Comparison of ENCODE assay signal across 12 mouse cellular contexts in the genomic region with DNA sequence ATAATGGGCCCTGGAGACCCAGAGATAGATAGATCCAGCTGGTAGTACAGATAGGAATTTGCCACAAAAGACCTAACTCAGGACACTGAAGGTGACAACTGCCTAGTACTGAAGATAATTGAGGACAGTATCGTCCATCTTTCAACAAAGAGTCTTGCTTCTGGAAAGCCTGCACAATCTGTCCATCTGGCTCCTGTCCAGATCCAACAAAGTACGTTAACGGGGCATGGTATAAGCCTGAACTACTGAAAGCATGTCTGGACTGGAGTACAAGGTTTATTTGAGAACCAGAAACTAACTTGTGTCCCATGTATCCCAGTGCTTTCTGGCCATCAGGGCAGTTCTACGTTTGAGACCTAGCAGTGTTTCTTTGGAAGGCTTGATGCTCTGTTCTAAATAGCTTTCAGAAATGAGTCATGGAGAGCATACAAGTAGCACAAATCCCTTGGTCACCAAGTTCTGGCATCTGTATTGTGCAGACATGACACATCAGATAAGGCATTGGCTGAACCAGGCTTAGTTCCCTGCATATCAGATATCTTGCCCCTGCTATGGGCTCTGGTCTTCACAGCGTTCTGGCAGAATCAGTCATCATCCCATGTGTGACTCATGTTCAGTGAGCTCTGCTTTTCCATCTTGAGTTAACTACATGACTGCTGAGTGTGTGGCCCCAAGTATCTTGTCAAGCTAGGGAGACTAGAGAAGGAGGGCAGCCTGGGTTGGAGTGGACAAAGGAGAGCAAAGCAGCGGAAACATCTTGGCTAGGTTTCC. TPM values are rescaled to one million over a fixed set of nuclear protein-coding genes. Genes with fewer than 3 reads are reported as not detected.
DNase-seq lines count a peak whose midpoint lies in the region; ATAC-seq and TF ChIP-seq lines count a peak whose summit lies in the region.
"Had no signal": no experiment of that assay in that cellular context is flagged by ENCODE, and none has a peak within 500 bp of the region (broad histone marks: within the 10 kb centered on the region; RNA-seq: fewer than 3 reads in every experiment).

No protein-coding gene starts in this region.

- H3K9ac ChIP-seq in heart, embryonic 15.5 days, result no peak overlapping the region
- peak overlapping the region; percentile 41; the same call in 1 of the 2 replicates for H3K9ac ChIP-seq in liver, embryonic 13.5 days
- no peak overlapping the region for H3K9ac ChIP-seq in midbrain, embryonic 15.5 days
- H3K9ac ChIP-seq: hindbrain, embryonic 14.5 days; lung, embryonic 15.5 days had no signal

- no peaks in the 10 kb centered on the region for H3K27me3 ChIP-seq in heart, embryonic 15.5 days
- no peaks in the 10 kb centered on the region for H3K27me3 ChIP-seq in G1E (ENCODE audit: insufficient read depth, low read length)
- H3K27me3 ChIP-seq in liver, embryonic 13.5 days, result no peaks in the 10 kb centered on the region
- H3K27me3 ChIP-seq in midbrain, embryonic 15.5 days (replicated peaks), result no peaks in the 10 kb centered on the region
- H3K27me3 ChIP-seq: lung, embryonic 15.5 days had no signal

- H3K36me3 ChIP-seq in heart, embryonic 15.5 days, result peaks cover 16% of the 10 kb centered on the region
- H3K36me3 ChIP-seq in G1E (replicated peaks), result peaks cover 77% of the 10 kb centered on the region
- peaks cover 18% of the 10 kb centered on the region for H3K36me3 ChIP-seq in liver, embryonic 13.5 days
- peaks cover 10% of the 10 kb centered on the region; the same call in 1 of the 2 replicates for H3K36me3 ChIP-seq in midbrain, embryonic 15.5 days (replicated peaks)

- H3K9me3 ChIP-seq in heart, embryonic 15.5 days (replicated peaks), result no peaks in the 10 kb centered on the region
- H3K9me3 ChIP-seq in G1E (replicated peaks), result peaks cover 4% of the 10 kb centered on the region
- no peaks in the 10 kb centered on the region for H3K9me3 ChIP-seq in liver, embryonic 13.5 days (replicated peaks)
- H3K9me3 ChIP-seq in midbrain, embryonic 15.5 days, result no peaks in the 10 kb centered on the region
- H3K9me3 ChIP-seq: lung, embryonic 15.5 days had no signal

- no peak for TF ChIP-seq CTCF in G1E (IDR thresholded peaks at IDR 0.05; ENCODE audit: low read depth, low read length)

- no peak for DNase-seq in heart, adult 8-10 months (ENCODE audit: low spot score)
- DNase-seq in G1E (ENCODE audit: low spot score) (no peak), adipocyte (ENCODE audit: low spot score) (peak; percentile 21)
- no peak for DNase-seq in liver, embryonic 13.5 days
- no peak for DNase-seq in kidney, adult 8-10 months
- DNase-seq: gastrocnemius, postnatal 10 days had no signal

- no peak for ATAC-seq in heart, embryonic 15.5 days (replicated peaks; ENCODE audit: insufficient number of reproducible peaks, insufficient read depth, low FRiP score, low read depth)
- ATAC-seq in G1E (ENCODE audit: extremely low read depth, insufficient number of reproducible peaks, low FRiP score, poor library complexity, severe bottlenecking), result peak; percentile 36; the same call in 1 of the 2 replicates
- ATAC-seq in liver, embryonic 13.5 days (ENCODE audit: low read depth), result no peak
- ATAC-seq in midbrain, embryonic 15.5 days (replicated peaks), result no peak
- ATAC-seq: midbrain, embryonic 16.5 days had no signal

- H3K27ac ChIP-seq in heart, embryonic 15.5 days, result peak overlapping the region; percentile 16; the same call in 1 of the 2 replicates
- H3K27ac ChIP-seq in liver, embryonic 13.5 days, result peak overlapping the region; percentile 70
- no peak overlapping the region for H3K27ac ChIP-seq in midbrain, embryonic 15.5 days
- H3K27ac ChIP-seq: hindbrain, embryonic 14.5 days; kidney, postnatal 0 days; lung, embryonic 15.5 days had no signal

- H3K4me3 ChIP-seq in heart, embryonic 15.5 days, result no peak overlapping the region
- H3K4me3 ChIP-seq in G1E (ENCODE audit: low read depth, low read length), result no peak overlapping the region
- no peak overlapping the region for H3K4me3 ChIP-seq in liver, embryonic 13.5 days (replicated peaks)
- no peak overlapping the region for H3K4me3 ChIP-seq in midbrain, embryonic 15.5 days
- H3K4me3 ChIP-seq: lung, embryonic 15.5 days had no signal

- H3K4me1 ChIP-seq in heart, embryonic 15.5 days (replicated peaks), result peaks cover 29% of the 10 kb centered on the region
- H3K4me1 ChIP-seq in G1E (ENCODE audit: insufficient read depth, low read depth, low read length), result peaks cover 37% of the 10 kb centered on the region
- H3K4me1 ChIP-seq in liver, embryonic 13.5 days (replicated peaks), result peaks cover 84% of the 10 kb centered on the region
- no peaks in the 10 kb centered on the region for H3K4me1 ChIP-seq in midbrain, embryonic 15.5 days
- H3K4me1 ChIP-seq: lung, embryonic 15.5 days had no signal

- no peak overlapping the region for H3K4me2 ChIP-seq in heart, embryonic 15.5 days
- 0 out of 2 replicates have a peak overlapping the region, but pooled peaks have one; percentile 0 for H3K4me2 ChIP-seq in liver, embryonic 13.5 days
- H3K4me2 ChIP-seq in midbrain, embryonic 15.5 days, result no peak overlapping the region
- H3K4me2 ChIP-seq: hindbrain, embryonic 14.5 days; lung, embryonic 15.5 days had no signal

- WGBS in heart, embryonic 15.5 days, result 47% methylated on average over 6 of the region's 6 CpGs
- WGBS in liver, embryonic 13.5 days (ENCODE audit: insufficient replicate concordance), result 70% methylated on average over 6 of the region's 6 CpGs
- 83% methylated on average over 6 of the region's 6 CpGs for WGBS in midbrain, embryonic 15.5 days

RNA-seq across cellular contexts. Expression of gene Relt, which starts 23.4 kb away (rescaled TPM):
- 2.5 and 4.9 TPM in 2 replicates for polyA plus RNA-seq in heart, embryonic 15.5 days (2015; fragmentation: Nextera tagmentation; extraction: Ambion mirVana)
- 1 to 10 TPM; 3.8 to 4.1 (median 3.9) TPM for total RNA-seq in heart, adult 8-10 months (2022)
- 15.4 and 21.5 TPM in 2 replicates for total RNA-seq in G1E (2014; fragmentation: Nextera tagmentation)
- total RNA-seq in G1E (2017), result 25.5 and 39.1 TPM in 2 replicates
- 75.6 and 75.9 TPM in 2 replicates for polyA plus RNA-seq in G1E (2012)
- 15.3 and 16.7 TPM in 2 replicates for polyA plus RNA-seq in liver, embryonic 13.5 days (2015; fragmentation: Nextera tagmentation; extraction: Ambion mirVana)
- 4.7 and 5.9 TPM in 2 replicates for polyA plus RNA-seq in midbrain, embryonic 15.5 days (2015; fragmentation: Nextera tagmentation; extraction: Ambion mirVana)
